Mouse (Mus musculus): ENCODE results near the gene Cep85l. TPM values are rescaled to one million over a fixed set of nuclear protein-coding genes. Genes with fewer than 3 reads are reported as not detected.

Gene Cep85l
- total RNA-seq, 2 experiments from 2014 or later, result 22.9 to 24.7 TPM

GRCm38 (mm10) chr10:53229190-53229589 is 150.6 kb downstream of the Cep85l start:
- DNase-seq (ENCODE audit: low spot score in 2 of 2), result no peak

Other genes starting within 250 kb of the Cep85l start
- under 1 TPM; 0.71 to 0.97 TPM for gene Pln, start 42.3 kb downstream of the Cep85l start, total RNA-seq (2021)
- gene Asf1a, start 216.8 kb upstream of the Cep85l start, total RNA-seq (2021), result 10 to 100 TPM; 22.7 to 25.0 TPM

Measured in layer of hippocampus, adult 18-20 months (tissue).